Mouse (Mus musculus) spleen, adult 2 months (tissue): ENCODE data around the gene Mfng.

Experiments used
- CTCF ChIP-seq: fragments of 200-500 bp; IDR thresholded peaks from 2 replicates; pipeline ENCODE4 v1.5.1; 2011; ENCODE audit warnings: mild to moderate bottlenecking, inconsistent platforms; ENCODE audit not compliant: insufficient read depth, insufficient read length, insufficient replicate concordance; ENCODE audit errors: extremely low read depth
- POLR2A ChIP-seq: fragments of 200-500 bp; IDR thresholded peaks from 2 replicates; pipeline ENCODE4 v1.6.1; 2011; ENCODE audit warnings: low read depth, low read length, inconsistent platforms

- no peak; the same call in none of the 2 replicates for TF ChIP-seq POLR2A
- TF ChIP-seq CTCF: no peak
Observed at GRCm38 (mm10) chr15:78771531-78772367, 1.5 kb downstream of the Mfng start.
